Mouse (Mus musculus): ENCODE data around the gene Wipf1.
A peak's percentile ranks its signal among the peaks of the same experiment; 100 is the strongest.

The Wipf1 gene

GRCm38 (mm10) chr2:73545556-73545955, 16.0 kb upstream of the Wipf1 start:
- DNase-seq (ENCODE audit: low read depth, low spot score) = no peak

DNA sequence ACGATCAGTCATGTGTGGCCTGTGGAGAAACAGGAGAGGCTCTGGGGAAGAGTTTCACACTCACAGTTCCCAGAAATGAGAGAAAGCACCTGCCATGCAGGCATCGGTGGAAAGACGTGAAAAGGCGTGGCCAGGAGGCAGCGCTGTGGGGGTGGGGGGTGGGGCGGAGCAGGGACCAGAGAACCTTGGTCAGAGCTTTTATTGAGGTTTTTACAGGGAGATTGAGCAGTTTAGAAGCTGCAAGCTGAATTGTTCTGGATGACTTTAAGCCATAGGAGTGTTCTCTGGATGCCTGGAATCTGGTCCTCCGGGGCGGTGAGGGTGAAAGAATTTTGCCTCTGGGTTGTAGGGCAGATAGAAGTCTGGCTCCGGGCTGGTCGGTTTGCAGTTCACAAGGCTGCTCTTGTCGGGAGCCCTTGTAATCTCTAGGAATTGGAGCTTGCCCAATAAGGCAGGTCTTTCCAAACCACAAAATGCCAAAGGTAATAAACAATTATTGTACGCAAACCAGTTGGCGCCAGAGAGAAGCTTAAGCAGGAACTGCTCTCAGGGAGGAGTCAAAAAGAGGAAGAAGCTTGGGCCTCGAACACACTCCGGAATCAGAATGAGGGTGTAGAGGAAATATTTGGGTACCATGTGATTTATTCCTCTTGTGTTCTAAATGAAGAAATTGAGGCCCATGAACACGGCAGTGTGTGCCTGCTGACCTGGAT, 11.1 kb upstream of the Wipf1 start:
- peak; percentile 42 for DNase-seq (ENCODE audit: low read depth, low spot score)

DNA sequence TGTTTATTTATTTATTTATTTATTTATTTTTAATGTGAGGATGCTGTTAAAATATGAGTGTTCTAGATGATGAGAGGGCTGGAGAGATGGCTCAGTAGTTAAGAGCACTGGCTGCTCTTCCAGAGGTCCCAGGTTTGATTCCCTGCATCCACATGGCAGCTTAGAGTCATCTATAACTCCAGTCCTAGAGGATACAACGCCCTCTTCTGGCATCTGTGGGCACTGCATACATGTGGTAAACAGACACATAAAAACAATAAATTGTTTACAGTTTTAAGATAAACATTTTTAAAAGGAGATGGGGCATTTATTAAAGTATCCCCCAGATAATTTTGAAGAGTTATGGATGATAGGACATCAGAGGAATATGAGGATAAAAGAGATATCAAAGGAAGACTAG, 10.2 kb upstream of the Wipf1 start:
- peak; percentile 17 for DNase-seq (ENCODE audit: low read depth, low spot score)

DNA sequence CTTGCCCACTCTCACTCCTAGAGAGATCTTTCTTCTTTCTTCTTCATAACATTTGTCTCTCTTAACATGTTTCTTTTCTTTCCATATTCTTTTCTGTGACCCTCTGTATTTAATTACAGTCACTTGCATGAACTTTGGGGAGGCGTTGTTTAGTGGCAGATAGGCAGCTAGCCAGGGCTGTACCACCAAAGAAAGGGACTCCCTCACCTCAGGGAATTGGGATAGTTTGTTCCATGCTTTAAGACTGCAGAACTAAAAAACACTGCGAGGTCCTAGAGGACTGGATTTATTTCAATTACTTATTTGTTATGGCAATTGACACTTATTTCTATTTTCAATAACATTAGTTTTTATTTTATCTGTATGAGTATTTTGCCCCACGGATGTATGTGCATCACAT, 9.6 kb upstream of the Wipf1 start:
- DNase-seq (ENCODE audit: low read depth, low spot score) = no peak

DNA sequence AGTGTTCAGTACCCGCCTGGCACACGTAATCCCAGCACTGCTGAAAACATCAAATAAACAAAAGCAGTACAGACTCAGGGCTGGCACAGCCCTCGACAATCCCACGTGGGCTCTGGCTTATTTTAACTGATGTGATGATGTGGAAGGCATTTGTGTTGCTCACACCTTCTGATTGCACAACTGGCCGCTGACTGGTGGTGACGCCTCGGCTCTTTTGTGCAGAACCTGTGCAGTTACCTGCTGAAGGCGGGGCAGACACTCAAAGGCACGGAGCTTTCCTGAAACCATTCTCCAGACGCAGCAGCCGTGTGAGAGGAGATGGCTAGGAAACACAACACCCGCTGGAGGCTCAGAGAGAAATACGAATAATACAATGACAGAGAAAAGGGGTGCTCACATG, 9.1 kb upstream of the Wipf1 start:
- no peak for DNase-seq (ENCODE audit: low read depth, low spot score)

DNA sequence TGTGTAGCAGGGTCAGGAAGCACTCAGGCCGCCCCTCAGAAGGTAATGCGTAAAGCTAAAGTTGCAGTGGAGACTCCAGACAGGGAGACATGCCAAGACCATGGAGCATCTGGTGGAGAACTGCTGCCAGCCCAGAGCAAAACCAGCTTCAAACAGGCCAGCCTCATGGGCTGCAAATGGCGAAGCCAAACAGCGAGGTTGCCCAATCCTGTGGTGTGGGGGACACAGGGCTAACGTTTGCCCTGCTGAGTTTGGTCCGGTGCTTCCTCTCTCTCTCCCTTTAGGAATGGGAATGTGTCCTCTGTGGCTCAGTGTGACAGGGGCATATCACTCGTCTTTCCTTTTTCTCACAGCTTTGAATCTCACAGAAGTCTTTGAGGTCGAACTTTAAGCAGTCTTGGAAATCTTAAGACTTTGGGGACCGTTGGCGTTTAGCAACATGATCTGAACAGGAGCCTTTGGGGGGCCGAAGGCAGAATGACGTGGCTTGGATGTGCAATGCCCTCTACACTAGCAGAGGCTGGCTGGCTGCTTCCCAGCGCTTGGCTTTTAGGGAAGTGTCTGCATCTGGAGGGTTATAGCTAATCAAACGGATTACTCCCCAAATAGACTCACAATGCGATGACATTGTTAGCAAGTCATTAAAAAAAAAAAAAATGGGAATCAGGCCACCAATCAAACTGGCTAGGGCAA, 6.7 kb upstream of the Wipf1 start:
- DNase-seq (ENCODE audit: low read depth, low spot score) = no peak

GRCm38 (mm10) chr2:73534720-73535119, 5.2 kb upstream of the Wipf1 start:
- DNase-seq (ENCODE audit: low read depth, low spot score) = no peak

DNA sequence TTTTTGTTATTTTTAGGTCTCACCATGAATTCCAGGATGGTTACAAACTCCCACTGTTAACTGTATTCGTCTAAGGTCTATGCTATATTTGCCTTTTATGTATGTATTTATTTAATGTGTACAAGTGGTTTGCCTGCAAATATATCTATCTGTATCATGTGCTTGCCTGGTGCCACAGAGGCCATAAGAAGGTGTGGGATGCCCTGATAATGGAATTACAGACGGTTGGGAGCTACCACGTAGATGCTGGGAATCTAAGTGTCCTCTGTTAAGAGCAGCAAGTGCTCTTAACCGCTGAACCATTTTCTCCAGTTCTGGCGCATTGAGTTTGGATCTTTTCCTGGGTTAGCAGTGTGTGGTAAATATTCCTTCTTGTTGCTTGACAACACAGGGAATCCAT, 953 bp upstream of the Wipf1 start:
- no peak for DNase-seq (ENCODE audit: low read depth, low spot score)

- DNase-seq (ENCODE audit: low read depth, low spot score) = peak; percentile 31
Observed at GRCm38 (mm10) chr2:73528516-73529355, 798 bp downstream of the Wipf1 start.

DNA sequence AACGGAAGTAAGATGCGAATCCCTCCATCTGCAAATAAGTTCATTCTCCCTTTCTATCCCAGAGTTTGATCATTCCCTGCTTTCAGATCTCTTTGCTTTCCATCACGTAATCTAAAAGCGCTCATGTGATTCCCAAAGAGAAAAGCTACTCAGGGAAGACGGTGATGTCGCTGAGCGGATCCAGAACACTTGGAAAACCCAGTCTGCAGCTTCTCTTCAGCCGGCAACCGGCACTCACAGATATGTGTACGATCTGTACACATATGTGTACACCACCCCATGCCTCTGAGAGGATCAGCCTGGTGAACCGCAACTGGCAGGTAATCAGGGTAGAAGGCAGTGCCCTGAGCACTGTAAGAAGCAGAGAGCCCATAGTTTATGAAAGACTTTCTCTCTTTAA, 1.6 kb downstream of the Wipf1 start:
- DNase-seq (ENCODE audit: low read depth, low spot score) = no peak

GRCm38 (mm10) chr2:73526691-73527090, 2.8 kb downstream of the Wipf1 start:
- DNase-seq (ENCODE audit: low read depth, low spot score) = no peak

GRCm38 (mm10) chr2:73522891-73523290, 6.6 kb downstream of the Wipf1 start:
- no peak for DNase-seq (ENCODE audit: low read depth, low spot score)

- no peak for DNase-seq (ENCODE audit: low read depth, low spot score)
Observed at GRCm38 (mm10) chr2:73522336-73522735, 7.2 kb downstream of the Wipf1 start.

DNA sequence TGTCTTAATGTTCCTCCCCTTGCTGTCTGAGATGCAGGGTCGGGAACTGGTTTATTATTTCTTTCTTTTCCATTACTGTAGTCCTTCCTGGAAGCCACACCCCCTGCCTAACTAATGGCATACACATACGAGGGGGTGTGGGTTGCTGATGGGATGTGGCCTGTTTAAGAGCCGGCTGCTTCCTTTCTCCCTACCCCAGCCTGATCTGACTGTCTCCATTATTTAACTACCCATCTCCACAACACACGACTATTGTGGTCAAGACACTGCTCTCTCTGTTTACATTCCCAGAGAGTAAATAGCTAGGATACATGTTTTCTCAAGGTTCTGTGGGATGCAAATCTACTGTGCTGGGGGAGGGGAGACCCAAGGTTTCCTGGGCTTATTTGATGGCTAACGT, 7.8 kb downstream of the Wipf1 start:
- no peak for DNase-seq (ENCODE audit: low read depth, low spot score)

DNA sequence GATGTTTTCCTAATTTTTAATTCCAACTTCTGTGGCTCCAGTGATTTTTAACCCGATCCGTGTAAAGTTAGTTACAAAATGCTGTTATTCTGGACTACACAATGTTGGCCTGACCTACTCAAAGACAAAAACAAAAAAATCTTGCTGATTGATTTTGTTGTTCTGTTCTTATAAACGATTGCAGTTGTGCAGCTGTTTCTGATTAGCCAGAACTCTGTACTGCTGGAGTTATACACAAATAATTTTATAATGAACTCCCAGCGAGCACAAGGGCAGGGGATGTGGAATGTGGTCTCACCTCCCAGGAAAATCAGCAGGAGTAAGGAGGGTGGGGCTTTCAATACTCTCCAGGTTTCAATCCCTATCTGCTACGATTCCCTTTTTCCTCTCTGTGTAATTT, 10.6 kb downstream of the Wipf1 start:
- no peak for DNase-seq (ENCODE audit: low read depth, low spot score)

- DNase-seq (ENCODE audit: low read depth, low spot score) = no peak
Observed at GRCm38 (mm10) chr2:73518311-73518710, 11.2 kb downstream of the Wipf1 start.

- DNase-seq (ENCODE audit: low read depth, low spot score) = no peak
Observed at GRCm38 (mm10) chr2:73514178-73514577, 15.4 kb downstream of the Wipf1 start.

DNA sequence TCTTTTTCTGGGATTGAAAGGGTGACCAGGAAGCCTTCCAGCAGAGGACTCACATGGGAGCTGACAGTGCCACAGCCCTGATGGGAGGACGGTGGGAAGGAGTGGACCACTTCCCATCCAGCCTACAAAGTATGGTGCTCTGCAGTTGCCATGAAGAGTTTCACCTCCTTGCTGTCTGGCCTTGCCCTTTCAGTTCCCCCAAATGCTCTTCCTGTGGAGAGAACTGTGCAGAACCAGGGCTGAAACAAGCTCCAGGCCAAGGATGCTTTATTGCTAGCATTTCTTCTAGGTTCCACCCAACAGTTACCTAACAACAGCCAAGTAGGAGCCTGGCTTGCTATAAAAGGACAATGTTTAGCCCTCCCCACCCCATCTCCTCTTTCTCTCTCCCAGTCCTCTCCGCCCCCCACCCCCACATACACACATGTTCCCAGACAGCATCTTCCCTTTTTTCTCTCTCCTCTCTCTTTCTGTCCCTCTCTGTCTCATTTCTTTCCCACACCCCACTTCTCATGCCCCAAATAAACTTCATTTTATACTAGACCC, 16.3 kb downstream of the Wipf1 start:
- DNase-seq (ENCODE audit: low read depth, low spot score) = no peak

DNA sequence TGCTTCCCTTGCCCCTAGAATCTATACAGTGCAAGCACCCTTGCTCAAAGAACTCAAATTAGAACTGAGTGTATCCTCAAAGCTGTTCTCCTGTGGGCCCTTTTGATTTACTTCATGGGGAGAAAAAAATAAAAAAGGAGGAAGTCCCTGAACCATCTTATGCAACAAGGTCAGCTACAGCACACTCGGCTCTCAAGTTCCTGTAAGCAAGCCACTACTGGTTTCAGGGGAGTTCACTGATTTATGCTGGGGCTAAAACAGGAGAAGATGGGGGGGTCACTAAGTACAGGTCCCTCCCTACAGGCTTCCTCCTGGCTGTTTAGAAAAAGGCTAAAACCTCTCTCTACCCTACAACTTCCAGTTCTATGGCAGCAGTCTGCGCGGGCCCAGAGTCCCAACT, 17.5 kb downstream of the Wipf1 start:
- no peak for DNase-seq (ENCODE audit: low read depth, low spot score)

- no peak for DNase-seq (ENCODE audit: low read depth, low spot score)
Observed at GRCm38 (mm10) chr2:73510731-73511360, 18.7 kb downstream of the Wipf1 start.

GRCm38 (mm10) chr2:73510025-73510288, 19.6 kb downstream of the Wipf1 start:
- DNase-seq (ENCODE audit: low read depth, low spot score) = no peak
